Mouse (Mus musculus): ENCODE results near the gene Kcmf1.

DNA sequence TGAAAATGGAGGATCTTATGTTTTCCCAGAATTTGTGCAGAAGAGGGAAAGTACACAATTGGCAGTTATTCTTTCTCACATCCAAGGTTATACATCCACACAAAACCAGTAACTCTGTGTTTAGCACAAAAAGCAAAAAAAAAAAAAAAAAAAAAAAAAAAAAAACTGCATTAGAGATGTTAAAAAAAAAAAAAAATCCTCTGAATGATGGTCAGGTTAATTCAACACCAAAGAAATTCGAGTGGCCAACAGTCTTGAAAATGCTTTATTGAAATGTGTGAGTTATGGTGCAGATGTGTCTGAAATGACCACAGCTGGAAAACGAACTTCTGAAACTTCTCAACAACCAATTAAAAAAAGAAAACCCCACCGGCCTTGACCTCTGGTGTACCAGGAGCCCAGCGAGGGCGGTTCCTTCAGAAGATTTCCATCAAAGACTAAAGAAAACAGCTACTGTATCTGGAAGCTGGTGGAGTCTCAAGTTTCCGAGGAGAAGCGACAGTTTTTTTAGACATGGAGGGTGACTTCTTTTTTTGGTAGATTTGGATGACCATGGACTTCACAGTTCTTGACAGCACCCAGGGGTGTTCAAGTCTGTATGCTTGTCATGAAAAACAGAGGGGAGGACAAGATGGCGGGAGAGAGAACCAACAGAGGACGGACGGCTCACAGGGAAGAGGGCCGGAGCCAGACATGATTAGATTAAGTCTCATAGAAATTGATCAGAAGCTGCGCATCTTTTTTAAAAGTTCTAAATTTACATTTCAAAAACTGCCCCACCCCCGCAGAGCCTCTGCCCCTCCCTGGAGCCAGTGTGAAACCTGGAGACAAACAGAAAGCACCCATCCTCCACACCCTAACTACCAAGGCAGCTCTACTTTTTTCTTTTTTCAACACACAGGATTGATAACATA, 58.7 kb downstream of the Kcmf1 start:
- TF ChIP-seq POLR2A (IDR thresholded peaks at IDR 0.05; ENCODE audit: low read depth, low read length): no peak
- TF ChIP-seq CTCF (IDR thresholded peaks at IDR 0.05; ENCODE audit: borderline replicate concordance, insufficient read depth, low read length): no peak

Data from embryonic fibroblast, embryonic 13.5 days (primary cell).